Mouse (Mus musculus) heart, embryonic 16.5 days (tissue): ENCODE results near the gene Tspan8. TPM values are rescaled to one million over a fixed set of nuclear protein-coding genes. Genes with fewer than 3 reads are reported as not detected.
A peak's percentile ranks its signal among the peaks of the same experiment; 100 is the strongest.
"Not testable (repeated sequence)": the region's sequence is repeated elsewhere in the genome, so short reads cannot be mapped to it uniquely, and the experiment has no call there.

Experiments used
- ATAC-seq: fragments of 200-750 bp; cut with Nextera tagmentation; replicated peaks from 2 replicates; pipeline ENCODE4 v1.8.0; 2017; ENCODE audit warnings: moderate number of reproducible peaks; ENCODE audit not compliant: insufficient read depth, low FRiP score; ENCODE audit errors: extremely low read depth
- H3K27ac ChIP-seq: fragments of 300-500 bp; sonication (generic); 2 replicates; pipeline ENCODE4 v1.5.1; 2014; ENCODE audit warnings: mild to moderate bottlenecking, low read length, control low read depth, moderate library complexity
- H3K27me3 ChIP-seq: fragments of 300-500 bp; sonication (generic); 2 replicates; pipeline ENCODE4 v1.6.1; 2014; ENCODE audit warnings: low read length, mixed read lengths; ENCODE audit not compliant: control insufficient read depth, insufficient read depth
- H3K36me3 ChIP-seq: fragments of 300-500 bp; sonication (generic); 2 replicates; pipeline ENCODE4 v1.6.1; 2014; ENCODE audit not compliant: control insufficient read depth, insufficient read depth
- H3K4me1 ChIP-seq: fragments of 300-500 bp; sonication (generic); 2 replicates; pipeline ENCODE4 v1.6.1; 2014; ENCODE audit warnings: low read length, mixed read lengths; ENCODE audit not compliant: control insufficient read depth, insufficient read depth
- H3K4me2 ChIP-seq: fragments of 300-500 bp; sonication (generic); 2 replicates; pipeline ENCODE4 v1.6.1; 2014; ENCODE audit warnings: low read depth, mild to moderate bottlenecking, control low read depth, low read length
- H3K4me3 ChIP-seq: fragments of 300-500 bp; sonication (generic); 2 replicates; pipeline ENCODE4 v1.5.1; 2014; ENCODE audit warnings: mild to moderate bottlenecking, control low read depth, low read length
- H3K9ac ChIP-seq: fragments of 300-500 bp; sonication (generic); 2 replicates; pipeline ENCODE4 v1.6.1; 2014; ENCODE audit warnings: low read length, control low read depth
- H3K9me3 ChIP-seq: fragments of 300-500 bp; sonication (generic); replicated peaks from 2 replicates; pipeline ENCODE4 v1.6.1; 2016; ENCODE audit warnings: low read length; ENCODE audit not compliant: control insufficient read depth
- WGBS: fragments of 180-500 bp; shearing (Covaris S2); extraction: QIAGEN DNeasy Blood & Tissue Kit; methylation state at CpG from one replicate; pipeline ENCODE4 v1.1.7; 2014; 5-methylcytosine and 5-hydroxymethylcytosine counted together
- polyA plus RNA-seq: library from polyadenylated mRNA; unstranded; fragments of >200 nt; fragmentation: Nextera tagmentation; extraction: Ambion mirVana; gene quantifications from 2 replicates; pipeline ENCODE4 v1.2.1, GENCODE M21; 2015

Tspan8 gene
- polyA plus RNA-seq, 1 experiment from 2014 or later, result 5.1 TPM

- H3K27ac ChIP-seq, result no peak overlapping the region
- 75% methylated on average over 4 of the region's 4 CpGs for WGBS
- no peaks in the 10 kb centered on the region for H3K36me3 ChIP-seq
- no peak for ATAC-seq
- no peaks in the 10 kb centered on the region for H3K4me1 ChIP-seq
- H3K9me3 ChIP-seq, result no peaks in the 10 kb centered on the region
- no peak overlapping the region for H3K4me3 ChIP-seq
- no peak overlapping the region for H3K9ac ChIP-seq
- no peak overlapping the region for H3K4me2 ChIP-seq
- H3K27me3 ChIP-seq, result no peaks in the 10 kb centered on the region
Measured at GRCm38 (mm10) chr10:115796072-115796788, 20.4 kb upstream of the Tspan8 start.

GRCm38 (mm10) chr10:115801464-115801863, 15.2 kb upstream of the Tspan8 start:
- Histone ChIP-seq H3K9me3 (no peaks in the 10 kb centered on the region), H3K36me3 (no peaks in the 10 kb centered on the region), H3K4me3 (no peak overlapping the region), H3K4me1 (no peaks in the 10 kb centered on the region), H3K27me3 (no peaks in the 10 kb centered on the region), H3K27ac (no peak overlapping the region), H3K4me2 (no peak overlapping the region), H3K9ac (no peak overlapping the region)
- 56% methylated on average over 3 of the region's 3 CpGs for WGBS
- ATAC-seq, result no peak

GRCm38 (mm10) chr10:115803013-115803412, 13.6 kb upstream of the Tspan8 start:
- H3K27me3 ChIP-seq, H3K9me3 ChIP-seq, H3K36me3 ChIP-seq, H3K9ac ChIP-seq, ATAC-seq, H3K27ac ChIP-seq, H3K4me1 ChIP-seq, H3K4me3 ChIP-seq, H3K4me2 ChIP-seq: not testable (repeated sequence)
- 88% methylated on average over 9 of the region's 9 CpGs for WGBS

GRCm38 (mm10) chr10:115803765-115804164, 12.9 kb upstream of the Tspan8 start:
- 76% methylated on average over 2 of the region's 2 CpGs for WGBS

GRCm38 (mm10) chr10:115805987-115806386, 10.6 kb upstream of the Tspan8 start:
- no peak overlapping the region for H3K4me2 ChIP-seq
- H3K27ac ChIP-seq, result no peak overlapping the region
- no peaks in the 10 kb centered on the region for H3K4me1 ChIP-seq
- no peak overlapping the region for H3K4me3 ChIP-seq
- no peak overlapping the region for H3K9ac ChIP-seq
- WGBS, result 64% methylated on average over 5 of the region's 5 CpGs
- H3K27me3 ChIP-seq, result no peaks in the 10 kb centered on the region
- no peak for ATAC-seq
- no peaks in the 10 kb centered on the region for H3K9me3 ChIP-seq
- H3K36me3 ChIP-seq, result no peaks in the 10 kb centered on the region

More at GRCm38 (mm10) chr10:115803765-115804164, 12.9 kb upstream of the Tspan8 start:
- H3K36me3 ChIP-seq, result no peaks in the 10 kb centered on the region
- no peak overlapping the region for H3K4me3 ChIP-seq
- no peak overlapping the region for H3K9ac ChIP-seq
- no peaks in the 10 kb centered on the region for H3K9me3 ChIP-seq
- no peak overlapping the region for H3K4me2 ChIP-seq
- H3K4me1 ChIP-seq, result no peaks in the 10 kb centered on the region
- H3K27ac ChIP-seq, result no peak overlapping the region
- H3K27me3 ChIP-seq, result no peaks in the 10 kb centered on the region
- no peak for ATAC-seq

- Histone ChIP-seq H3K36me3 (no peaks in the 10 kb centered on the region), H3K9me3 (no peaks in the 10 kb centered on the region), H3K4me1 (no peaks in the 10 kb centered on the region), H3K4me2 (no peak overlapping the region), H3K27ac (no peak overlapping the region), H3K9ac (no peak overlapping the region), H3K27me3 (no peaks in the 10 kb centered on the region), H3K4me3 (no peak overlapping the region)
- WGBS, result 73% methylated on average over 7 of the region's 7 CpGs
- ATAC-seq, result no peak
Measured at GRCm38 (mm10) chr10:115809169-115809568, 7.5 kb upstream of the Tspan8 start.

- no peak for ATAC-seq
- no peak overlapping the region for H3K4me3 ChIP-seq
- no peak overlapping the region for H3K4me2 ChIP-seq
- 63% methylated on average over 5 of the region's 5 CpGs for WGBS
- H3K4me1 ChIP-seq, result no peaks in the 10 kb centered on the region
- H3K27me3 ChIP-seq, result no peaks in the 10 kb centered on the region
- H3K9ac ChIP-seq, result no peak overlapping the region
- no peaks in the 10 kb centered on the region for H3K36me3 ChIP-seq
- no peaks in the 10 kb centered on the region for H3K9me3 ChIP-seq
- H3K27ac ChIP-seq, result no peak overlapping the region
Measured at GRCm38 (mm10) chr10:115811519-115811918, 5.1 kb upstream of the Tspan8 start.

GRCm38 (mm10) chr10:115814878-115815277, 1.8 kb upstream of the Tspan8 start:
- H3K4me3 ChIP-seq, result no peak overlapping the region
- no peak for ATAC-seq

GRCm38 (mm10) chr10:115817056-115817724, 558 bp downstream of the Tspan8 start:
- no peaks in the 10 kb centered on the region for H3K9me3 ChIP-seq
- H3K9ac ChIP-seq, result no peak overlapping the region
- H3K4me2 ChIP-seq, result 0 out of 2 replicates have a peak overlapping the region, but pooled peaks have one; percentile 23
- no peak overlapping the region for H3K4me3 ChIP-seq
- no peak overlapping the region for H3K27ac ChIP-seq
- WGBS, result 38% methylated on average over 13 of the region's 13 CpGs
- H3K27me3 ChIP-seq, result no peaks in the 10 kb centered on the region
- 0 out of 2 replicates have a peak, but pooled peaks cover 5% of the 10 kb centered on the region for H3K4me1 ChIP-seq
- no peaks in the 10 kb centered on the region for H3K36me3 ChIP-seq
- no peak for ATAC-seq

More at GRCm38 (mm10) chr10:115814878-115815277, 1.8 kb upstream of the Tspan8 start:
- Histone ChIP-seq H3K4me2 (no peak overlapping the region), H3K36me3 (no peaks in the 10 kb centered on the region), H3K27ac (no peak overlapping the region), H3K9me3 (no peaks in the 10 kb centered on the region), H3K27me3 (no peaks in the 10 kb centered on the region), H3K4me1 (0 out of 2 replicates have a peak, but pooled peaks cover 5% of the 10 kb centered on the region), H3K9ac (no peak overlapping the region)
- 89% methylated on average over 11 of the region's 11 CpGs for WGBS
